Mouse (Mus musculus) T-helper 17 cell (primary cell): ENCODE measurements around the gene Efhd2.

Experiments
- in situ Hi-C, 2 experiments: fragments of 300-600 bp; cut with MboI, MseI; formaldehyde crosslinking; loops; 1 replicate in 1 of 2; 2 replicates in 1 of 2; pipeline ENCODE4 v1.15.1; 2025; ENCODE audit warnings: high pct_unique_total_duplicates in 2 of 2

The Efhd2 gene

DNA sequence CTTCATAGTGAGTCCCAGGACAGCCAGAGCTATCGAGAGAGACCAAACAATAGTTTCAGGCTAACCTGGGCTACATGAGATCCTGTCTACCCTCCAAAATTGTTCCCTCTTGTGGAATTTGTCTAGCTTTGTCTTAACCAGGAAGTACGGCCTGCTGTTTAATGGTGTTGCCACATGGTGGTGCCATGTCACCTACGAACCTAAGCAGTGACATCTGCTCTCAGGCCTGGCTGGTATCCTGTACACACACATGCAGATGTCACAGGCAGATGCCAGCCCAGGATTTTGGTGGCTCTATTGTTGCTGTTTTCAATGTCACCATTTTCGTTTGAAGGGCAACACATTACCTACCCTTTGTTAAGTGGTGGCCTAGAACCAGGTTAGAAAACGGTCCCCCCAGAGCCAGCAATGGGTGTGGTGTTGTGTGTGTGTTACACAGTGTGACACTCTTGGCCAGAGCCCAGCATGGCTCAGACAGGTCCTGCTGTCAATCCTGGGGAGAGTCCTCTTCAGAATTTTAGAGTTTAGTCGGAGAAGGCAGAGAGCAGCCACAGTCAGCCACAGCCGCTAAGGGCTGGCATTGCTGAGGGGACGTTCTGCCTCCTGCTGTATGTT, 64.8 kb downstream of the Efhd2 start:
- in situ Hi-C loops: loop anchor here in 1 of 2 experiments (5.0 kb wide), 1 partner anchor 37 kb away; the partner anchor contains the start of gene Ctrc
